Mouse (Mus musculus): ENCODE data around the gene Ugt1a8.
"Not testable (repeated sequence)": the region's sequence is repeated elsewhere in the genome, so short reads cannot be mapped to it uniquely, and the experiment has no call there.

Ugt1a8 gene

DNA sequence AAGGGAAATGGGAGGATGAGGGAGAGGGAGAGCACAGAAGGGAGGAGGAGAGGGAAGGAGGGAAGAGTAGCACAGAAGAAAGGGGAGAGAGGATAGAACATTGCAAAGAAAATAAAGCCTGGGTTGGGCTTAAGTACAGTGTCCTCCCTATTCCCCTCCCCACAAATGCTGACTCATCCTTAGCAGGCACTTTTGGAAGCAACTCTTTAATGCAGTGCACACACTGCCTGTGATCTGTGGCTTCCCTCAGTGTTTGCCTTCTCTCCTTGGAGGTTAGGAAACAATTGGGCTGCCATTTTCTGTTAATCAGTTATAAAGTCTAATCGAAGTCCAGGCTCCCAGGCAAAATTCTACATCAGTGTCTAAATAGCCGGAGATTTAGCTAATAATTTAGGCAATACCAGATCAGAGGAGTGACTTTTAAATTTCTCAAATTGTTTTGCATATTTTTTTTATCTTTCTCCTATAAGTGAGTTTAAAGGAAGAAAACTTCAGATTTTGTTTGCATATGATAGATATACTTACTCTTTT lies 21.5 kb downstream of the Ugt1a8 start:
- not testable (repeated sequence) for DNase-seq (ENCODE audit: low spot score in 2 of 2)

DNA sequence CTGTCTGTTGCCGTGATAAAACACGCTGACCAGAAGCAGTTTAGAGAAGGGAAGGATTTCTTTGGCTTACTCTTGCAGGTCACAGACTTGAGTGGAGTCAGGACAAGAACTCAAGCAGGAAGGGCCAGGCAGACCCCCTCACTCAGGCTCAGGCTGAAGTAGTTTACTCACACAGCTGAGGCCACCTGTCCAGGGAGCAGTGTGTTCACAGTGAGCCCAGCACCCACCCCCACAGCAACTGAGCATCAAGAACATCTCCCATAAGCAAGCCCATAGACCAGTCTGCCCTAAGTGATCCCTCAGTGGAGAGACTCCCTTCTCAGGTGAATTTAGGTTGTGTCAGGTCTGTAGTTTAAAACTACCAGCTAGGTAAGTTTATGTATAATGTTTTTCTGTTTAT lies 22.0 kb downstream of the Ugt1a8 start:
- not testable (repeated sequence) for DNase-seq (ENCODE audit: low spot score in 2 of 2)

DNA sequence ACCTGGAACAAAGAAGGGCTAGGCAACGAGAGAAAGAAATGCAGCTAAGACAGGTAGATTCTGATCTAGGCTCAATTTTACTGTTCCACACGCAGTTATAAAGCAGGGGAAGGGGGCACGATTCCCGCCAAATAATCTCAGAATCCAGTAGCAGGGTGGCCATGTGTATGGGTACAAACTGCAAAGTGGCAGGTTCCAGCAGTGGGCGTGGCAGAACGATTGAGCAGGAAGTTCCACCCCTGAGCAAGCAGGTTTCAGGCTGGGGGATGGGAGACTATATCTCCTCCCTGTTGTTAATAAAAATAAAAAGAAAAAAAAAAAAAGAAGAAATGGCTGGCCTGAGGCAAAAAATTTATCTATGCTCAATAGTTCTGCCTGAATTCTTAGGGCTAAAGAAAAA lies 25.2 kb downstream of the Ugt1a8 start:
- DNase-seq (ENCODE audit: low spot score in 2 of 2): not testable (repeated sequence)

DNA sequence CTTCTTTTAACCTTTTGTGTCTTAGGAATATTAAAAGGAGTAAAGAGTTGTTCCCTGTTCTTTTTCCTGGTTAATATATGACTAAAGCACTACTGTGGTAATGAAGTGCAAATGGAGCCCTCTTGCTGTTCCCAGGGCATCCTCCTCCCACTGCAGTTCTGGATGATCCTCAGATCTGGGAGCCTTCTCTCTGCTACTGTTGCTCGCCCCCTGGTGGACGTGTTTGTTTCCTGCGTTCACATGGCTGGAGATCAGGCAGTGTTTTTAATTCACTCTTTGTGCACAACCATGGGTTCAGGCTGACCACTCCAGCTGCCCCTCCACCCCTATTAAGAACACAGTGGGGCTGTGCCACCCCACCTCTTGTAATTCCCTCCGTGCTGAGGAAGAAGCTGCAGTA lies 32.9 kb downstream of the Ugt1a8 start:
- DNase-seq (ENCODE audit: low spot score in 2 of 2): not testable (repeated sequence)

DNA sequence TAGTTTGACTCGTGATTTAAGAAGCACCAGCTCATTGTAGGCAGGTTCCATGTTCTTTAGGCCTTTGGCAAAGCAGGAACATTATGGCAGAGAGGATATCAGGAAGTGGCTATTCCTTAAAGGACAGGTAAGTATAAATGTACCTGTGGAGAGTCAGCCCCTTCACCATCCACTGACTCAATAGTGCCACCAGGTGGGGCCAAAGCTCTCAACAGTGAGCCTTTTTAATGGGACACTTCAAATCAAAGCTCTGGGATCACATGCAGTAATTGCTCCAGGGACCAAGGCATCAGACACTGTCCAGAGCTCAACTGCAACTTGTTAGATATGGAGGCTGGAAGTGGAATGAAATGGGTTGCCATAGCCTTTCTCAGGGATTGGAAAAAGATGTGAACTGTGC lies 33.9 kb downstream of the Ugt1a8 start:
- not testable (repeated sequence) for DNase-seq (ENCODE audit: low spot score in 2 of 2)

DNA sequence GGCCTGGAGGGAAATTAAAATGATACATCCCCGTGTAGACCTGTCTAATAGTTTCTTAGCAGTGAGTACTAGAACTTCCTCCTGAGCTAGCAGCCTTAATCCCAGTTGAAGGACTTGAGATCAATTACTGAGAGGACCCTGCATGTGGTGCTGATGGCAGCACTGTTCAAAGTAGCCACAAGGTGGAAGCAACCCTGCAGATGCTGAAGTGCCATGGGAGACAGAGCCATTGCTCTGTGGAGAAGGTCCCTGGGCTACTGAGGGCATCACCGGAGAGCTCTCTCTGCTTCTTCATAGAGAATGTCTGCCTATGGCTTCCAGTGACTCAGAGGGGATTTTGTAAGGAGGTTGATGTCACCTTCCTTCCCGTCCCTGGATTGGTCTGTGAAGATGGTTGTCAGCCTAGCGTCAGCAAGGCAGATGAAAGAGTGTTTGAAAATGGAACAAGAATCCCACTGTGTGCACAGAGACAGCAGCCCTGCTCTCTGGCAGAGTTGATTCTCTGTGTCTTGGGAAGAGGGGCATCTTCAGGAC lies 38.3 kb downstream of the Ugt1a8 start:
- DNase-seq (ENCODE audit: low spot score in 2 of 2): not testable (repeated sequence)

DNA sequence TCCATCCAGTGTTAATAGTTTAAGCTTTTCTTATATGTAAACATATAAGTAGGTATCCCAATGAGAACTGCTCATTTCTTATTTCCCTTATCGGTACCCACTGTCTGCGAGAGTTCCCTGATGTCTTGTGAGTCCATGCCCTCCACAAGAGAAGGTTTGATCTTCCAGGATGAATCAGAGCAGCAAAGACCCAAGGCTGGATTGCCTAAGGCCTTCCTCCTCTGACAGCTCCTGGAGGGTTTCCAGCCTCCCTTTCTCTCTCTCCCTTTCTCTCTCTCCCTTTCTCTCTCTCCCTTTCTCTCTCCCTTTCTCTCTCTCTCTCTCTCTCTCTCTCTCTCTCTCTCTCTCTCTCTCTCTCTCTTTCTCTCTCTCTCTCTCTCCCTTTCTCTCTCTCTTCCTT lies 41.5 kb downstream of the Ugt1a8 start:
- not testable (repeated sequence) for DNase-seq (ENCODE audit: low spot score in 2 of 2)

DNA sequence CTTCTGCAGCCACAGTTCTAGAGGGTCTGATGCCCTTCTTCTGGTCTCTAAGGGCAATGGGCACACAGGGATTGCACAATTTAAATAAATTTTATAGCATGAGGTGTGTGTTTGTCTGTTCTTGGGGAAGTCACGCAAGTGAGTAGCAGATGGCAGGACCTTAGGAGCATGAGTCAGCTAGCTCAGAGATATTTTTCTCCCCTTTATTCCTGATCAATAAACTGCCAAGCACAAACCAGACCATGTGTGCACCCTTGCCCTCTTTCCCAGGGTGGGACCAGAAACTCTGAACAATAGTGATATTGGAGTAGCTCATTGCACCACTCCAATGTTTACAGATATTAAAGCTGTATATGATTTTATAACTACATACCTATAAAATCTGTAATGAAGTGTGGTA lies 42.6 kb downstream of the Ugt1a8 start:
- DNase-seq (ENCODE audit: low spot score in 2 of 2): not testable (repeated sequence)

DNA sequence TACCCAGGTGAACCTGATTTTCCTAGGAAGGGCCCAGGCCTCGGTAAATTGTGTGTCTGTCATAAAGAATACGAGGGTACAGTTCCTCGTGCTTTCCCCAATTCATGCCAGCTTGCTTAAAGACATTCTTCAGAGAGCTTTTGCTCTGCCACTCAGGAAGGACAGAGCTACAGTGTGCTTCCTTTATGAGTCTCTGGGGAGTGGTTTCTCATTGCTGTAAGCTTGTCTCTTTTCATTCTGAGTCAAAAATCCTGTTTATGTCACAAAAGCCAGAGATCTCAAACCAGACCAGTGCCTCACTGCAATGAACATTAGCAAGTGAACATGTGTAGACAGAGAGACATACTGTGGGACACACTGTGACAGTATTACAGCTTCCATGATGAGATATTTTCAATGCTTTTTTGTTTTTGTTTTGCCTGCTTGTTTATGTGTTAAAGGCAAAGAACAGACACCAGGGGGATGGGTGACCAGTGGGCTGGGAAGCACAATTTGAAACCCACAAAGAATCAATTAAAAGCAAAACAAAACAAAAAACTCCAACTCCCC lies 46.4 kb downstream of the Ugt1a8 start:
- no peak for DNase-seq (ENCODE audit: low spot score in 2 of 2)

DNA sequence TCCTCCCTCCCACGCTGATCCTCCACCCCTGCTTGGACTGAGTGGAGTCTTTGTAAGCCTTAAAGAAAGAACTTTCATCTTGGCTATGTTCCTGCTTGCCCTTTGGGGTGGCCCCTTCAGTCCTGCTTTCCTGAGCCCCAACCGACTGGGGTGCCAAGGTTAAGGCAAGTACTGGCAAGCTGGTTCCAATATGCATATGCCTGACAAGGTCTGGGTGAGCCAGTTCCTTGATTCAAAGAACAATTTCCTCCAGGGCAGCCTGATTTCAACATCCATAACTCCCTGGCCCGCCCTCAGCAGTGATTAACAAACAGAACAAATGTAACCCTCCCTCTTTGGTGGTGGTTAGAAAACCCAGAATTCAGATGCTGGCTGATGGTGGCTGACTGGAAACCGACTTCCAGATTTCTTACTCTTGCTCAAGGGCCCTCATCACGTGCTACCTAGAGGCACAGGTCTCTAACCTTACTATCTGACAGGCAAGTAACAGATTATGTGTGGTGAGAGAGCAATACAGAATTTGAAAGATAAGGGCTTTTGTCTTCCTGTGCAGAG lies 46.9 kb downstream of the Ugt1a8 start, which contains the start of gene Ugt1a6a:
TSS of gene Ugt1a6a (plus strand) at position 353 of the 555 bp plus-strand sequence.
- not testable (repeated sequence) for DNase-seq (ENCODE audit: low spot score in 2 of 2)

DNA sequence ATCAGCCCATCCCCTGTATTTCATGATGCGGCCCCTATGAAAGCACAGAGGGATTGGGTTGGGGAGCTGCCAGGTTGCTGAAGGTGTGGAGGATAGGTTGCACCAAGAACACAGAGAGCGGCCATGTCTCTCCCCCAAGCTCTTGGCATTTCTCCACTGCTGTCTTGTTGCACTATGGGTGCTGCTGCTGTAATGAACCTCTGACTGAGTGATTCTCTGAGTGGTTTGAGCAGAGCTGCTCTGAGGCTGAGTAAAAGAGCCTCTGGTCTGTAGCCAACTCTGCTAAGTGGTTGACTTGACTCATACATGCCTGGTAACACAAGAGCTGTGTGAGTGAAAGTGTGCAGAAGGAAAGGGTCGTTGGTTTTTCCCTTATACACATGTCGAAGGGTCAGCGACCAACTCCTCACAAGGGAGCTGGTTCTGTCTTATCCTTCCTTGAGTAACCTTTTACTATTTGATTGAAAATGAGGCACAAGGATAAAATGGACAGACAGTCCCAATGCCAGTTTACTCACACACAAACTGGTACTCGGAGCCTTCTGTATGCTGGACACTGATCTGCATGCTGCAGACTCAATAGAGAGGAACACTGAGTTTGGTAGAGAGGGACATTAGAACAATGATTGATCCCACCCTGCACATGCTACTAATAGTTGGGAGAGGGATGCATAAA lies 47.8 kb downstream of the Ugt1a8 start:
- not testable (repeated sequence) for DNase-seq (ENCODE audit: low spot score in 2 of 2)

DNA sequence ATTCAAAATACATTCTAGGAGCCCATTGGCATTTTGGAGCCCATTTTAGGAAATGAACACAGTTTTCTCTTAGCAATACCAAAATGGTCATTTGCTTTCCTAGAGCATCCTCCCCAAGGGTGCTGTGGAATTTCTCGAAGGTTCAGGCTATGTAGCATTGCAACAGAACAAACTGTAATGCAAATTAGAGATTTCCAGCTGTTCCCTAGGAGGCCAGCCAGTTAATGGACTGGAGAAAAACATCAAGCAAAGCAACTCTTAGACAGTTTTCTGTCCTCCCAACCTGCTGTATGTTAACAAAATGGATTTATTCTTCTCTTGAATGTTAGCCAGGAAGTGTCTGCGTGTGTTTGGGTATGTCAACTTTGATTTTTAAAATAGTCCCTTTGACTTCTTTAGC lies 49.0 kb downstream of the Ugt1a8 start:
- DNase-seq (ENCODE audit: low spot score in 2 of 2): no peak

DNA sequence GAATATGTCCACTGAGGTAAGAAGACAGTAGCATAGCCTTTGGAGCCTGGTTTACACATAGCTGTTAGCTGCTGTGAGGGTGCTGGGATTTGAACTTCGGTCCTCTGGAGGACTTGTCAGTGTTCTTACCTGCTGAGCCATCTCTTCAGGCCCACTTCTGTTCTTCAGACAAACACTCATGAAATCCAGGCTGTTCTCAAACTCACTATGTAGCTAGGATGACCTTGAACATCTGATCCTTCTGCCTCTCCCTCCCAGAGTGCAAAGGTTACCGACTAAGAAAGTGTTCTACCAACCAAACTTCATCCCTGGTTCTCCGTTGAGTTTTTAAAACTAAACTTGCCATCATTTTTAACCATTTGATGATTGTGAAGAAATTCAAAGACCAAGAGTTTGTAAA lies 49.7 kb downstream of the Ugt1a8 start:
- no peak for DNase-seq (ENCODE audit: low spot score in 2 of 2)

DNA sequence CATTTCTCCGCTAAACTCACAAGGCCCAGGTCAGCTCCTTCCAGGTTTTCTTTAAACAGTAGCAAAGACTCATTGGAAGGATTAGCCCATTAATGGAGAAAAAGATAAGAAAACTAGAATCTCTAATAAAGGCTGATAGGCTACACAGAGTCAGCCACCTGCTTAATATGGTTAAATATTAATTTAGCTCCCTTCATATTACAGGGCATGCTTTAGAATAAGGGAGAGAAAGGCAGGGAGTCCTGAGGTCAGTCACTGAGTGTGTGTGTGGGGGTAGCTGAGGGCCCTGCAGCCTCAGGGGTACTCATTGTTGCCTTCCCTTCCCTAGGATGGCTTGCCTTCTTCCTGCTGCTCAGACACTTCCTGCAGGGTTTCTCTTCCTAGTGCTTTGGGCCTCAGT lies 50.5 kb downstream of the Ugt1a8 start:
- DNase-seq (ENCODE audit: low spot score in 2 of 2): no peak

DNA sequence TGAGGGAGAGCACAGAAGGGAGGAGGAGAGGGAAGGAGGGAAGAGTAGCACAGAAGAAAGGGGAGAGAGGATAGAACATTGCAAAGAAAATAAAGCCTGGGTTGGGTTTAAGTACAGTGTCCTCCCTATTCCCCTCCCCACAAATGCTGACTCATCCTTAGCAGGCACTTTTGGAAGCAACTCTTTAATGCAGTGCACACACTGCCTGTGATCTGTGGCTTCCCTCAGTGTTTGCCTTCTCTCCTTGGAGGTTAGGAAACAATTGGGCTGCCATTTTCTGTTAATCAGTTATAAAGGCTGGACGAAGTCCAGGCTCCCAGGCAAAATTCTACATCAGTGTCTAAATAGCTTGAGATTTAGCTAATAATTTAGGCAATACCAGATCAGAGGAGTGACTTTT lies 52.9 kb downstream of the Ugt1a8 start:
- not testable (repeated sequence) for DNase-seq (ENCODE audit: low spot score in 2 of 2)

DNA sequence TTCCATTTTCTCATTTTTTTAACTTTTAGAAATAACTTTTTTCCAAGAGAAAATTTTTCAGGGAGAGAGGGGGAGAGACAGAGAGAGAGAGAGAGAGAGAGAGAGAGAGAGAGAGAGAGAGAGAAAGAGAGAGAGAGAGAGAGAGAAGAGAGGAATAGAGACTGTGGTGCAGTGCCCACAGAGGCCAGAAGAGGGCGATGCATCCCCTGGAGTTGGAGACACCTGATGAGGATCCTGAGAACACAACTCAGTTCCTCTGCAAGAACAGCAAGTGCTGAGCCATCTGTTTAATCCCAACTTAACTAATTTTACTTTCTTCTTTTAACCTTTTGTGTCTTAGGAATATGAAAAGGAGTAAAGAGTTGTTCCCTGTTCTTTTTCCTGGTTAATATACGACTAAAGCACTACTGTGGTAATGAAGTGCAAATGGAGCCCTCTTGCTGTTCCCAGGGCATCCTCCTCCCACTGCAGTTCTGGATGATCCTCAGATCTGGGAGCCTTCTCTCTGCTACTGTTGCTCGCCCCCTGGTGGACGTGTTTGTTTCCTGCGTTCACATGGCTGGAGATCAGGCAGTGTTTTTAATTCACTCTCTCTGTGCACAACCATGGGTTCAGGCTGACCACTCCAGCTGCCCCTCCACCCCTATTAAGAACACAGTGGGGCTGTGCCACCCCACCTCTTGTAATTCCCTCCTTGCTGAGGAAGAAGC lies 56.5 kb downstream of the Ugt1a8 start:
- DNase-seq (ENCODE audit: low spot score in 2 of 2): peak; percentile 4 to 46

DNA sequence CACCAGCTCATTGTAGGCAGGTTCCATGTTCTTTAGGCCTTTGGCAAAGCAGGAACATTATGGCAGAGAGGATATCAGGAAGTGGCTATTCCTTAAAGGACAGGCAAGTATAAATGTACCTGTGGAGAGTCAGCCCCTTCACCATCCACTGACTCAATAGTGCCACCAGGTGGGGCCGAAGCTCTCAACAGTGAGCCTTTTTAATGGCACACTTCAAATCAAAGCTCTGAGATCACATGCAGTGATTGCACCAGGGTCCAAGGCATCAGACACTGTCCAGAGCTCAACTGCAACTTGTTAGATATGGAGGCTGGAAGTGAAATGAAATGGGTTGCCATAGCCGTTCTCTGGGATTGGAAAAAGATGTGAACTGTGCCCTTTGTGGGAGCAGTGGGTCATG lies 57.7 kb downstream of the Ugt1a8 start:
- not testable (repeated sequence) for DNase-seq (ENCODE audit: low spot score in 2 of 2)

DNA sequence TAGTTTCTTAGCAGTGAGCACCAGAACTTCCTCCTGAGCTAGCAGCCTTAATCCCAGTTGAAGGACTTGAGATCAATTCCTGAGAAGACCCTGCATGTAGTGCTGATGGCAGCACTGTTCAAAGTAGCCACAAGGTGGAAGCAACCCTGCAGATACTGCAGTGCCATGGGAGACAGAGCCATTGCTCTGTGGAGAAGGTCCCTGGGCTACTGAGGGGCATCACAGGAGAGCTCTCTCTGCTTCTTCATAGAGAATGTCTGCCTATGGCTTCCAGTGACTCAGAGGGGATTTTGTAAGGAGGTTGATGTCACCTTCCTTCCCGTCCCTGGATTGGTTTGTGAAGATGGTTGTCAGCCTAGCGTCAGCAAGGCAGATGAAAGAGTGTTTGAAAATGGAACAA lies 62.5 kb downstream of the Ugt1a8 start:
- not testable (repeated sequence) for DNase-seq (ENCODE audit: low spot score in 2 of 2)

DNA sequence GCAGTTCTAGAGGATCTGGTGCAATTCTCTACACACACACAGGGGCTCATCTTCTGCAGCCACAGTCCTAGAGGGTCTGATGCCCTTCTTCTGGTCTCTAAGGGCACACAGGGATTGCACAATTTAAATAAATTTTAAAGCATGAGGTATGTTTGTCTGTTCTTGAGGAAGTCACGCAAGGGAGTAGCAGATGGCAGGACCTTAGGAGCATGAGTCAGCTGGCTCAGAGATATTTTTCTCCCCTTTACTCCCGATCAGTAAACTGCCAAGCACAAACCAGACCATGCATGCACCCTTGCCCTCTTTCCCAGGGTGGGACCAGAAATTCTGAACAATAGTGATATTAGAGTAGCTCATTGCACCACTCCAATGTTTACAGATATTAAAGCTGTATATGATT lies 70.8 kb downstream of the Ugt1a8 start:
- DNase-seq (ENCODE audit: low spot score in 2 of 2): no peak

DNA sequence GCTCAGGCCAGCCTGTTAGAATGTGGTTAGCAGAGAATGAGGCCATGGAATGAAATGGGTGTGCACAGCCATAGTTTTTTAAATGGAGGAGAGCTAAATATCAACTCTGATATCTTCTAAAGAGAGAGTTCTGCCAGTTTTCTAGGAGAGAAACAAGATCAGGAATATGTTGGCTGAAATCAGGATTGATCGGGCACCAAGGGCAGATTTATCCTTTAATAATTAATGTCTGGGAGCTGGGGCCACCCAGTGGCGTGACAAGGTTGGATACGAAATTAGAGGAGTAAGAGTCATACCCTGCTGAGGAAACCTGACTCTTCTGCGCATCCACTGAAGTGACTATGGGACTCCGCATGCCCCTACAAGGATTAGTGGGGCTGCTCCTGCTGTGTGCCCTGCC lies 78.1 kb downstream of the Ugt1a8 start, which contains the start of gene Ugt1a5:
TSS of gene Ugt1a5 (plus strand) at position 302 of the 400 bp plus-strand sequence.
- no peak for DNase-seq (ENCODE audit: low spot score in 2 of 2)

DNA sequence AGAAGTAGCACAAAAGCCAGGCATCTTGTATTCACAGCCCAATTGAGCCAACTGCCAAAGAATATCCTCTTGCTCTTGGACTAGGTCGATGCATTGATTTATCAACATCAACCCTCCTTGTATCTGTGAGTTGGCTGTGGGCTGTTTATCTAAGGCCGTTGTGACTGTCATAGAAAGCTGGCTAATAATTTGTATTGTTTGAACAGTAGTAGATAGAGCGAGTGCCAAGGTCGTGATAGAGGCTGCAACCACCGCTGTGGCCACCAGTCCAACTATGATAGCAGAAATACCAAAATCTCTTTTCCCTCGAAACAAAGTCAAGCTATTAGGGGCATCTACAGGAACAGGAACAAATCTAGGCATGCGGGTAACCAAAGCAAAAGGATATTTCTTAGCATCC lies 84.6 kb downstream of the Ugt1a8 start:
- not testable (repeated sequence) for DNase-seq (ENCODE audit: low spot score in 2 of 2)

DNA sequence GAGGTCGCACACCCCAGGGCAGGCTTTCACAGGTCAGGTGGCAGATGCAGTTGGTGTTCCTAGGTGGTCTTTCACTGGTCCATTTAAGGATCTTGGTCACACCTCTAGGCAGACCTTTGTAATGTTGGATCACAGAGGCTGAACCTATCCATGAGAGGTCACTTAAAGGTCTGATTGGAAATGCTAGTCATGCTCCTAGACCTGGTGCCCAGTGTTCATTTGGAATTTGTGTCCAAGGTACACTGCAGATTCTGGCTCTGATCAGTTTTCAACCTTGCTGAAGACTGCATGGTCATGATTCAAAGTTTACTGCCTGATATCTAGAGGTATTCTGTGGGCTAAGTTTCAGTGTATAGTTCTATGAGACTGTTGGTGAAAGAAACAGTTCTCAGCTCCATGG lies 92.0 kb downstream of the Ugt1a8 start:
- DNase-seq (ENCODE audit: low spot score in 2 of 2): no peak
